Mouse (Mus musculus) lung, embryonic 14.5 days (tissue): ENCODE data around the gene Pdzd2. TPM values are rescaled to one million over a fixed set of nuclear protein-coding genes. Genes with fewer than 3 reads are reported as not detected.

Source experiments
- ATAC-seq: fragments of 200-750 bp; cut with Nextera tagmentation; 2 replicates; pipeline ENCODE4 v1.8.0; 2017; ENCODE audit warnings: mild to moderate bottlenecking, moderate TSS enrichment, moderate library complexity; ENCODE audit not compliant: insufficient read depth
- DNase-seq: peaks from one replicate; pipeline ENCODE4 v3.0.0-alpha.2; 2015
- H3K27ac ChIP-seq: fragments of 300-500 bp; sonication (generic); 2 replicates; pipeline ENCODE4 v1.5.1; 2014; ENCODE audit warnings: low read depth, mild to moderate bottlenecking, moderate library complexity
- H3K27me3 ChIP-seq: fragments of 300-500 bp; sonication (generic); 2 replicates; pipeline ENCODE4 v1.6.1; 2014; ENCODE audit warnings: low read length, control low read depth; ENCODE audit not compliant: insufficient read depth
- H3K36me3 ChIP-seq: fragments of 300-500 bp; sonication (generic); 2 replicates; pipeline ENCODE4 v1.6.1; 2014; ENCODE audit warnings: control low read depth; ENCODE audit not compliant: insufficient read depth
- H3K4me1 ChIP-seq: fragments of 300-500 bp; sonication (generic); 2 replicates; pipeline ENCODE4 v1.6.1; 2014; ENCODE audit warnings: antibody characterized with exemption, control low read depth; ENCODE audit not compliant: insufficient read depth
- H3K4me2 ChIP-seq: fragments of 300-500 bp; sonication (generic); 2 replicates; pipeline ENCODE4 v1.6.1; 2014; ENCODE audit warnings: mild to moderate bottlenecking
- H3K4me3 ChIP-seq: fragments of 300-500 bp; sonication (generic); 2 replicates; pipeline ENCODE4 v1.5.1; 2014; ENCODE audit warnings: low read depth, low read length
- H3K9ac ChIP-seq: fragments of 300-500 bp; sonication (generic); 2 replicates; pipeline ENCODE4 v1.6.1; 2014
- H3K9me3 ChIP-seq: fragments of 300-500 bp; sonication (generic); 2 replicates; pipeline ENCODE4 v1.6.1; 2016; ENCODE audit warnings: low read depth, low read length, control low read depth
- CTCF ChIP-seq: IDR thresholded peaks from 2 replicates; pipeline ENCODE4 v1.5.1; 2016; ENCODE audit warnings: antibody characterized with exemption, low read depth
- WGBS: fragments of 180-500 bp; shearing (Covaris S2); extraction: QIAGEN DNeasy Blood & Tissue Kit; methylation state at CpG from one replicate; pipeline ENCODE4 v1.1.7; 2014; 5-methylcytosine and 5-hydroxymethylcytosine counted together
- polyA plus RNA-seq: library from polyadenylated mRNA; unstranded; fragments of >200 nt; fragmentation: Nextera tagmentation; extraction: Ambion mirVana; gene quantifications from 2 replicates; pipeline ENCODE4 v1.2.1, GENCODE M21; 2014

Pdzd2 gene
- 21.7 and 24.1 TPM in 2 replicates for polyA plus RNA-seq

GRCm38 (mm10) chr15:12739277-12740247 is at the start of gene Pdzd2:
TSS of gene Pdzd2 (minus strand) at chr15:12739924.
- peak; percentile 65 for TF ChIP-seq CTCF
- H3K36me3 ChIP-seq, result no peaks in the 10 kb centered on the region
- WGBS, result 1% methylated on average over 82 of the region's 83 CpGs
- H3K9ac ChIP-seq, result peak within 1 kb of the TSS; percentile 53; the same call in 1 of the 2 replicates
- H3K27ac ChIP-seq, result no peak within 1 kb of the TSS
- H3K4me1 ChIP-seq, result 0 out of 2 replicates have a peak, but pooled peaks cover 3% of the 10 kb centered on the region
- peaks cover 18% of the 10 kb centered on the region for H3K27me3 ChIP-seq
- ATAC-seq, result peak; percentile 98
- no peaks in the 10 kb centered on the region for H3K9me3 ChIP-seq
- DNase-seq, result peak; percentile 99
- peak within 1 kb of the TSS; percentile 56 for H3K4me3 ChIP-seq
- H3K4me2 ChIP-seq, result peak within 1 kb of the TSS; percentile 83

DNA sequence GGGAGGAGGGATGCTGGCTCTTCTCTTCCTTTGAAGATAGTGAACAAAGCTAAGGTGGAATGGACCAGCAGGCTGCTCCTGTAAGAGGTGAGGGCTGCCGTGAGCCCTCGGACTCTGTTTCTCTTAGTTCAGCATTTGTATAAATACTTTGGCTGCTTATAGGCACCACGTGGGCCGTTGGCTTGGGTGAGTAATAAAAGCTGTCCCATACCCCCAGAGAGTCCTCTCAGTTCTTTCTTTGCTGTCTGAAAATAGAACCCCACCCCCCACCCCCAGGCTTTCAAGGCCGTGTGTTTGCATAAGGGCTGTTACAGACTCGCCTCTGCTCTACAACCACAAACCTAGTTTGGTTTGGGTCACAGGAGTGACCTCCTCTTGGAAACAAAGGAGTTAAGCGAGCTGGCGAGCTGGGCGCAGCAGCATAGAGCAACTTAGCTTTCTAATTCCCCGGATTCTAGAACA is 49.7 kb upstream of the Pdzd2 start:
- ATAC-seq, result peak; percentile 81
- H3K4me2 ChIP-seq, result peak overlapping the region; percentile 21; the same call in 1 of the 2 replicates
- no peak overlapping the region for H3K9ac ChIP-seq
- no peaks in the 10 kb centered on the region for H3K4me1 ChIP-seq
- WGBS, result 18% methylated on average over 10 of the region's 10 CpGs
- H3K27ac ChIP-seq, result 0 out of 2 replicates have a peak overlapping the region, but pooled peaks have one; percentile 44
- peak; percentile 52 for DNase-seq
- no peak for TF ChIP-seq CTCF
- no peaks in the 10 kb centered on the region for H3K36me3 ChIP-seq
- no peaks in the 10 kb centered on the region for H3K9me3 ChIP-seq
- H3K4me3 ChIP-seq, result no peak overlapping the region
- H3K27me3 ChIP-seq, result no peaks in the 10 kb centered on the region

GRCm38 (mm10) chr15:12788536-12788935 is 48.8 kb upstream of the Pdzd2 start:
- 79% methylated on average over 5 of the region's 5 CpGs for whole genome bisulfite sequencing
- ATAC-seq, result no peak

GRCm38 (mm10) chr15:12781729-12782326 is 42.1 kb upstream of the Pdzd2 start:
- ATAC-seq (no peak), DNase-seq (no peak)
- no peaks in the 10 kb centered on the region for H3K9me3 ChIP-seq
- TF ChIP-seq CTCF, result no peak
- no peaks in the 10 kb centered on the region for H3K4me1 ChIP-seq
- no peak overlapping the region for H3K27ac ChIP-seq
- H3K27me3 ChIP-seq, result no peaks in the 10 kb centered on the region
- H3K36me3 ChIP-seq, result no peaks in the 10 kb centered on the region
- WGBS, result 40% methylated on average over 13 of the region's 16 CpGs
- no peak overlapping the region for H3K4me2 ChIP-seq
- no peak overlapping the region for H3K4me3 ChIP-seq
- no peak overlapping the region for H3K9ac ChIP-seq

More at GRCm38 (mm10) chr15:12788536-12788935, 48.8 kb upstream of the Pdzd2 start:
- H3K27me3 ChIP-seq, result no peaks in the 10 kb centered on the region
- H3K27ac ChIP-seq, result no peak overlapping the region
- no peak overlapping the region for H3K4me3 ChIP-seq
- H3K4me1 ChIP-seq, result no peaks in the 10 kb centered on the region
- no peaks in the 10 kb centered on the region for H3K36me3 ChIP-seq
- no peaks in the 10 kb centered on the region for H3K9me3 ChIP-seq
- DNase-seq, result no peak
- no peak for TF ChIP-seq CTCF
- H3K9ac ChIP-seq, result no peak overlapping the region
- no peak overlapping the region for H3K4me2 ChIP-seq

- Histone ChIP-seq H3K27ac (no peak overlapping the region), H3K9me3 (no peaks in the 10 kb centered on the region), H3K4me3 (no peak overlapping the region), H3K9ac (no peak overlapping the region), H3K4me1 (no peaks in the 10 kb centered on the region), H3K36me3 (no peaks in the 10 kb centered on the region), H3K4me2 (no peak overlapping the region), H3K27me3 (no peaks in the 10 kb centered on the region)
- WGBS, result 76% methylated on average over 6 of the region's 6 CpGs
- no peak for TF ChIP-seq CTCF
- ATAC-seq (no peak), DNase-seq (no peak)
These were observed 41.6 kb upstream of the Pdzd2 start for GRCm38 (mm10) chr15:12781296-12781695.

- H3K27me3 ChIP-seq, result no peaks in the 10 kb centered on the region
- H3K4me3 ChIP-seq, result no peak overlapping the region
- H3K9me3 ChIP-seq, result no peaks in the 10 kb centered on the region
- H3K4me2 ChIP-seq, result no peak overlapping the region
- TF ChIP-seq CTCF, result no peak
- H3K9ac ChIP-seq, result no peak overlapping the region
- no peaks in the 10 kb centered on the region for H3K4me1 ChIP-seq
- H3K27ac ChIP-seq, result no peak overlapping the region
- peak; percentile 15 for DNase-seq
- no peak for ATAC-seq
- no peaks in the 10 kb centered on the region for H3K36me3 ChIP-seq
- WGBS, result 67% methylated on average over 11 of the region's 11 CpGs
These were observed 34.5 kb upstream of the Pdzd2 start for GRCm38 (mm10) chr15:12774149-12774753.
